Mouse (Mus musculus): ENCODE data around the gene Zdhhc14. TPM values are rescaled to one million over a fixed set of nuclear protein-coding genes. Genes with fewer than 3 reads are reported as not detected.

The Zdhhc14 gene
- polyA plus RNA-seq, 1 experiment = 6.7 TPM

- no peak for TF ChIP-seq GATA1 (IDR thresholded peaks at IDR 0.05; ENCODE audit: low read length)
These were observed 256.1 kb downstream of the Zdhhc14 start for GRCm38 (mm10) chr17:5748501-5748894.

DNA sequence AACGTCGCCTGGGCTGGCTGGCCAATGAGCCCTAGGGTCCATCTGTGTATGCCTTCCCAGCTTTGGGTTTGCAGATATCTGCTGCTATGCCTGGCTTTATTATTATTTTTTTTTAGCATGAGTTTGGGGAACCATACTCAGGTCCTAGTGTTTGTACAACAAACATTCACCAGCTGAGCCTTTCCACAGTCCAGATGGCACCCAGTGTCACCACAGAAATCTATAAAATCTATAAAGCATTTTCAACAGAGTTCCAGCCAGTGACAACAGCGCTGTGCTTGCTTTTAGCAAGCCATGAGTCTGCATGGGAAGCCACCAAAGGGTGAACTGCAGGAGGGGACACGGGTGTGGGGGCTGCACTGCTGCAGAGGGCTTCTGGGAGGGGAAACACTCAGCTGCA, 257.9 kb downstream of the Zdhhc14 start:
- no peak for TF ChIP-seq GATA1 (IDR thresholded peaks at IDR 0.05; ENCODE audit: low read length)

DNA sequence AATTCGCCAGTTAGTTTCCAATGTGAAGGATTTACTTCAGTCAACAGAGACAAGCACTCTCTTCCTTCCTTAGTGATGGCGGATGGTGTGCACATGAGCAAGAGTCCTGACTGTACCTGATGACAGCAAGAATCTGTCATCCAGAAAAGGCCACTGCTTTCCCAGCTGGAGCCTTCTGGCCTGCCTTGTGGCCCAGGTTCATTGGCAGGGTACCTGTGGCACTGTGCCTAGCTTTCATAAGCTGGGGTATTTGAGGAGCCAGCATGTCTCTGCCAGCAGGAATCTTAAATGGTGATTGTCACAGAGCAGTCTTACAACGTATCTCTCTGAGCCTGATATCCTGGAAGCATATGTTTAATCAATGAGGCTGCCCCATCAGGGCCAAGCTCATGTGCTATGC, 258.7 kb downstream of the Zdhhc14 start:
- no peak for TF ChIP-seq GATA1 (IDR thresholded peaks at IDR 0.05; ENCODE audit: low read length)

GRCm38 (mm10) chr17:5752322-5752715, 260.0 kb downstream of the Zdhhc14 start:
- TF ChIP-seq GATA1 (IDR thresholded peaks at IDR 0.05; ENCODE audit: low read length) = no peak

DNA sequence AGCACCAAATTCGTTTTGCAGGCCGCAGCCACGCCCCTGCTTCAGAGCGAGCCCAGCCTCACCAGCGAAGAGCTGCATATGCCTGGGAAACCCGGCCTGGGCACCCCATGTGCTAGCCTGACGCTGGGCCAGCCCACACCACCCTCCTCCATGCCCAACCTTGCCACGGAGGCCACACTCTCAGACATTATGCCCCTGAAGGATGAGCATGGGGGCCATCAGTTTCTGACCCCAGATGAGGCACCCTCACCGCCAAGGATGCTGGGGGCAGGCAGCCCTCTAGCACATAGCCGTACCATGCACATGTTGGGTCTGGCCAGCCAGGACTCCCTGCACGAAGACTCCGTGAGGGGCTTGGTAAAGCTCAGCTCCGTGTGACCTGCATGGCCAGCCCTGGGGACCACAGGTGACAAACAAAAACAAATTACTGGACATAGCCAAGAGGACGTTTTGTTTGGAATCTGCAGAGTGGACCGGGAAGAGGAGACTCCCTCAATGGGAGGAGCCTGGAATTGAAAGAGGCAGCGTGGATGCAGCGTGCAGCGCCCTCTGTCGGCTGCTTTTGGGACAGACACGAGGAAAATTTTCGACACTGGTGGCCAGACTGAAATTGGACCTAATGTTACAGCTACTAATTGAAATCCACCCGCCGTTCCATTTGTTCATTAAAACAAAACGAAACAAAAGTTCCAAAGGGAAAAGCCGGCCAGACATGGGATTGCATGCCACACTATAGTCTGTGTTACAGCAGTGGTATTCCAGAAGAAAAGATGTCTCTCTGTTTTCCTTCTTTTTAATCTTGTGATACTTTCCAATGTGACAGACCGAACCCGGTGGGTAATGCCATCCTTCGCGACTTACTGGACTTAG, 260.6 kb downstream of the Zdhhc14 start:
- no peak for TF ChIP-seq GATA1 (IDR thresholded peaks at IDR 0.05; ENCODE audit: low read length)

GRCm38 (mm10) chr17:5755489-5755888, 263.1 kb downstream of the Zdhhc14 start:
- no peak for TF ChIP-seq GATA1 (IDR thresholded peaks at IDR 0.05; ENCODE audit: low read length)

DNA sequence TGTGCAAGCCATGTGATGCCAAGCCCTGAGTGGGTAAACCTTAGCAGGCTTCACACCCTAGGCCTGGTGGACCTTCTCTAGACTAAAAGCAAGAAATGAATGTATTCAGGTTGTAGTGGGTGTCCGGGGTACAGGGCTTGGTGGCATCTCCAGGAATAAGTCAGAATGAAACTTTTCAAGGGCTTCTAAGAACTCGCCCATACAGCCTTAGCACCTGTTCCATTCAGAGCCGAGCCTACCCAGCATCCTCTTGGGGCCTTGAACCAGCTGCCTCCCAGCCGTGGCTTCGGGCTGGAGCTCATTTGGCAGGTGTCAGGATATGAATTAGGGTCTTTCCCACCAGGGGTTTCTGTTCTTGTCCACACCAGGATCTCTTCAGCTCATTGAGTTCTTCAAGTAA, 263.7 kb downstream of the Zdhhc14 start:
- TF ChIP-seq GATA1 (IDR thresholded peaks at IDR 0.05; ENCODE audit: low read length) = no peak

DNA sequence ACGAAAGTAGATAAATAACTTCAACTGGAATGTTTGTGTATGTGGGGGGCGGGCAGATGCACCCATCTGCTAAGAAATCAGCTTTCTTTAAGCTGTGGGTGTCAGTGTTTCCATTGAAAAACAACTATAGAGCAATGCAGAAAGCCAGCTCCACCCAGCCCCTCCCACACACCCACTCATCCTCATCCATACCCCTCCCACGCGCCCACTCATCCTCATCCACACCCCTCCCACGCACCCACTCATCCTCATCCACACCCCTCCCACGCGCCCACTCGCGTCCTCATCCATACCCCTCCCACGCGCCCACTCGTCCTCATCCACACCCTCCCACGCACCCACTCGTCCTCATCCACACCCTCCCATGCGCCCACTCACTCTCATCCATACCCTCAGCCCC, 264.5 kb downstream of the Zdhhc14 start:
- no peak for TF ChIP-seq GATA1 (IDR thresholded peaks at IDR 0.05; ENCODE audit: low read length)

GRCm38 (mm10) chr17:5763768-5764167, 271.4 kb downstream of the Zdhhc14 start:
- TF ChIP-seq GATA1 (IDR thresholded peaks at IDR 0.05; ENCODE audit: low read length) = no peak

DNA sequence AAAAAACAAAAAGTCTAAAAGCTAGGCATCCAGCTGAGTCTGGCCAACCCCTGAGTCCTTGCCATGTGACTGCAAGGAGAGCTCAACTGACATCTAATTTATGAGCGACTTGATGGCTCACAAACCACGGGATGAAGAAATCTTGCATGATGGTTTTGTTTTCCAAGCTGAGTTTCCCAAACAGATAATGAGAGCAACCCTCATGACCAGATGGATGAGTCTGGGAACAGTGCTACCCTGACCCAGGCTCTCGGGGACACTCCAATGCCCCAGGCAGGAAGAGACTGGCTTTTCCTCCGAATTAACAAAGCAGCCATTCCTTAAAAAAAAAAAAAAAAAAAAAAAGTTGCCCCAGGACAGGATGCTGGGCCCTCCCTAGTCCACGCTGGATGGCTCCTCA, 271.9 kb downstream of the Zdhhc14 start:
- no peak for TF ChIP-seq GATA1 (IDR thresholded peaks at IDR 0.05; ENCODE audit: low read length)

- TF ChIP-seq GATA1 (IDR thresholded peaks at IDR 0.05; ENCODE audit: low read length) = no peak
These were observed 273.4 kb downstream of the Zdhhc14 start for GRCm38 (mm10) chr17:5765746-5766145.

DNA sequence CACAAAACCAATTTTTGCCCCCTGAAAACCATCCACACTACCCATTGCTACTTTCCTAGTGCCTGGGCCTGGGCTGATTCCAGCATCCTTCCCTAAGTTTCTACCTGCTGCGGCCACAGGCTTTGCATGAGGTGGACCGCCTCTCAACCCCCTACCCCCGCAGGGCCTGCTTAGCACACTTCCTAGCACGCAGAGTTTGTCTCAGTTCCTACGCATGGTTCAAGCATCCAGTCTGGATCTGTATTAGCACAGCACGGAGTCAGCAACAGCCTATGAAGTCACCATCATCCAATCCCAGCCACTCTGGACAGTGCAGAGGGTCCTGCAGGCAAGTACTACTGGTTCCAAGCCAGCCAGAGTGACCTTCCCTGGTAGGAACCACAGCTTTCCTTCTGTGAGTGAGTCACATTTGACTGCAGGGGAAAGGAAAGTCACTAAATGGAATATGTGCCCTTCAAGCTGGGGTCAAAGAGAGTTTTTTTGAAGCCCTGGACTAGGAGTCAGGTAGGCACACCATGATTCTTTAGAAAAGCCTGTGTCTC, 275.9 kb downstream of the Zdhhc14 start:
- TF ChIP-seq GATA1 (IDR thresholded peaks at IDR 0.05; ENCODE audit: low read length) = no peak

GRCm38 (mm10) chr17:5768810-5769520, 276.6 kb downstream of the Zdhhc14 start:
- no peak for TF ChIP-seq GATA1 (IDR thresholded peaks at IDR 0.05; ENCODE audit: low read length)

DNA sequence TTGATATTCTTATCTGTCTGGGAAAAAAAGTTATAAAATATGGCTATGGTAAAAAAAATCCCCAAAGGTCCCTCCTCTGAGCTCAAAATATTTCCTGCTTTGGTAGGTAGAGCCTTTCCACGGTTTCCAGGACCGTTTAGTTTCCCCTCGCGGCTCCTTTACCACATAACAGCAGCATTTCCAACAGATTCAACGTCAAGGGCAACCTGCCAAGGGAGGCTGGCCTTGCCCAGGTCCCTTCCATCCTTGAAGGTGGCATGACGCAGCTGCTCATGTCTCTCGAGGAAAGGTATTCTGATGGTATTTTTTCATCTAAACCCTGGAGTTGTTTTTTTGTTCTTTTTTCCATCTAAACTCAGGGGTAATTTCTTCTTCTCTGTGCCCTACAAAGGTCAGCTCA, 277.4 kb downstream of the Zdhhc14 start:
- no peak for TF ChIP-seq GATA1 (IDR thresholded peaks at IDR 0.05; ENCODE audit: low read length)

DNA sequence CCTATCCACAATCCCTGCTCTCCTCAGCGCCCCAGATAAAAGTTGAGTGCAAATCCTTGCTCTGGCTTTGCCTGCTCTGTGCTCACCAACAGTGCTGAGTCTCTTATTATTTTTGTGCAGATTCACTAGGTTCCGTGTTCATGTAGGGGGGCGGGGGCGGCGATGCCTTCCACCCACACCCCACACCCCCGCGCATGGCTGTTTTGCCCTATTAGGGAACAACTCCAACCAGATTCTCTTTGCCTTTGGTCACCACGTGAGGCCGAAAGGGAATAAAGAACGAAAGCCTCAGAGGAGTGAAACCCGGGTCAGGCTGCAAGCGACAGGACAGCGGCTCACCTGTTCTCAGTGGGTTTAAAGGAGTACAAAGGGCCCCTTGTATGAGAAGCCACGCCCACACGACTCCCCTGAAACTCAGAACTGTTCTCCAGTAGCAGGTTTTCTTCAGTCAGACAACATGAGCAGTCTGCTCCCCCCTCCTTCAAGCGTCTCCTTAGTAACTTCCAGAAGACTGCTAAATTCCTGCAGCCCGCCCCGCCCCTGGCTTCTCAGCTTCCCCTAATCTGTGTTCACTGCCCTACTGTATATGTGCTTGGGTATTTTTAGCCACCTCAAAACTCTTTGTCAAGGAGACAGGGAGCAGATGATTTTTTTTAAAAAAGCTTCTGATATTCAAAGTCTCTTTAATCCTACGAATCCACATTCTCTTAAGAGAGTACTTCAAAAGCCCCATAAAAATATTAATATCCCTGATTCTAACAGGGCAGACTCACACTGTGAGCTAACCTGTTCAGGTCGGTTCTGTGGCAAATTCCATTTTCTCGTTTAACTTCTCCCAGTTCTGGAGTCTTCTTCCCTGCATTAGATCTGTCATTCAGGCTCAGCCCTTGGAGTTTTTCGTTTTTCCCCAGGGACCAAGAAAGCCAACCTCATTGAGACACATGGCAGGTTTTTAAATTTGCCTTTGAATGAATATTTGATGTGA, 278.2 kb downstream of the Zdhhc14 start:
- TF ChIP-seq GATA1 (IDR thresholded peaks at IDR 0.05; ENCODE audit: low read length) = no peak
